8 mouse cellular contexts compared by ENCODE assay signal in genomic region chr2:134644301-134644912, GRCm38 (mm10). TPM values are rescaled to one million over a fixed set of nuclear protein-coding genes. Genes with fewer than 3 reads are reported as not detected.
DNase-seq lines count a peak whose midpoint lies in the region; ATAC-seq and TF ChIP-seq lines count a peak whose summit lies in the region.

No protein-coding gene starts in this region.

- TF ChIP-seq CTCF in hindbrain, postnatal 0 days (IDR thresholded peaks at IDR 0.05; ENCODE audit: low read depth): no peak

- H3ac ChIP-seq in myocyte (ENCODE audit: control insufficient read depth, insufficient read length): peak overlapping the region; percentile 27

- no peak for ATAC-seq in kidney, embryonic 15.5 days (replicated peaks; ENCODE audit: low FRiP score)
- ATAC-seq in embryonic facial prominence, embryonic 14.5 days (ENCODE audit: low read depth): no peak
- no peak for ATAC-seq in hindbrain, postnatal 0 days

- no peak overlapping the region for H3K9ac ChIP-seq in kidney, embryonic 15.5 days
- H3K9ac ChIP-seq in embryonic facial prominence, embryonic 14.5 days (ENCODE audit: low read depth, low read length): no peak overlapping the region
- no peak overlapping the region; the same call in 1 of the 2 replicates for H3K9ac ChIP-seq in hindbrain, postnatal 0 days (replicated peaks; ENCODE audit: low read length)

- H3K4me3 ChIP-seq in kidney, embryonic 15.5 days (replicated peaks): peak overlapping the region; percentile 72
- peak overlapping the region; percentile 66 for H3K4me3 ChIP-seq in embryonic facial prominence, embryonic 14.5 days (ENCODE audit: low read depth, low read length)
- peak overlapping the region; percentile 75 for H3K4me3 ChIP-seq in hindbrain, postnatal 0 days (ENCODE audit: low read length)
- H3K4me3 ChIP-seq in myocyte: peak overlapping the region; percentile 32

- H3K79me2 ChIP-seq in myocyte (ENCODE audit: control insufficient read depth, insufficient read depth): peaks cover 20% of the 10 kb centered on the region

- peaks cover 9% of the 10 kb centered on the region for H3K4me1 ChIP-seq in kidney, embryonic 15.5 days
- peaks cover 4% of the 10 kb centered on the region; the same call in 1 of the 2 replicates for H3K4me1 ChIP-seq in embryonic facial prominence, embryonic 14.5 days (ENCODE audit: control insufficient read depth, insufficient read depth, low read length)
- H3K4me1 ChIP-seq in hindbrain, postnatal 0 days (ENCODE audit: insufficient read depth, low read length): peaks cover 10% of the 10 kb centered on the region

- no peak for TF ChIP-seq POLR2A in myocyte (IDR thresholded peaks at IDR 0.05; ENCODE audit: insufficient read length, low read depth)

- H3K9me3 ChIP-seq in kidney, embryonic 15.5 days (replicated peaks): no peaks in the 10 kb centered on the region
- H3K9me3 ChIP-seq in embryonic facial prominence, embryonic 14.5 days (ENCODE audit: control insufficient read depth, low read length): no peaks in the 10 kb centered on the region
- H3K9me3 ChIP-seq in hindbrain, postnatal 0 days (ENCODE audit: low read length): no peaks in the 10 kb centered on the region

- H3K27ac ChIP-seq in kidney, embryonic 15.5 days: no peak overlapping the region
- no peak overlapping the region; the same call in 1 of the 2 replicates for H3K27ac ChIP-seq in embryonic facial prominence, embryonic 14.5 days (replicated peaks; ENCODE audit: low read depth, low read length)
- peak overlapping the region; percentile 100 for H3K27ac ChIP-seq in hindbrain, postnatal 0 days

- no peak for DNase-seq in kidney, adult 8-10 months
- DNase-seq in embryonic facial prominence, embryonic 14.5 days (ENCODE audit: low spot score): no peak
- no peak for DNase-seq in hindbrain, postnatal 0 days (ENCODE audit: low spot score)
- no peak for DNase-seq in urinary bladder, adult 18-20 months (ENCODE audit: low spot score in 2 of 2)
- DNase-seq in frontal cortex, postnatal 36 days (ENCODE audit: low spot score in 2 of 2): no peak
- no peak for DNase-seq in cerebellum, postnatal 4 days (ENCODE audit: low spot score in 2 of 2)

- WGBS in kidney, embryonic 15.5 days: 36% methylated on average over 6 of the region's 6 CpGs
- WGBS in embryonic facial prominence, embryonic 14.5 days: 27% methylated on average over 6 of the region's 6 CpGs
- 21% methylated on average over 6 of the region's 6 CpGs for WGBS in hindbrain, postnatal 0 days

- H3K36me3 ChIP-seq in kidney, embryonic 15.5 days: peaks cover 2% of the 10 kb centered on the region; the same call in 1 of the 2 replicates
- no peaks in the 10 kb centered on the region for H3K36me3 ChIP-seq in embryonic facial prominence, embryonic 14.5 days (ENCODE audit: control insufficient read depth, insufficient read depth, low read length)
- no peaks in the 10 kb centered on the region for H3K36me3 ChIP-seq in hindbrain, postnatal 0 days (ENCODE audit: insufficient read depth, low read length)
- peaks cover 4% of the 10 kb centered on the region for H3K36me3 ChIP-seq in myocyte (ENCODE audit: control insufficient read depth, insufficient read depth)

- H3K27me3 ChIP-seq in kidney, embryonic 15.5 days: no peaks in the 10 kb centered on the region
- H3K27me3 ChIP-seq in embryonic facial prominence, embryonic 14.5 days (replicated peaks; ENCODE audit: control insufficient read depth, insufficient read depth, low read length): no peaks in the 10 kb centered on the region
- H3K27me3 ChIP-seq in hindbrain, postnatal 0 days (ENCODE audit: insufficient read depth, low read length): no peaks in the 10 kb centered on the region
- H3K27me3 ChIP-seq in myocyte (ENCODE audit: control insufficient read depth, insufficient read depth, insufficient read length): no peaks in the 10 kb centered on the region

- peak overlapping the region; percentile 77 for H3K4me2 ChIP-seq in kidney, embryonic 15.5 days
- peak overlapping the region; percentile 56 for H3K4me2 ChIP-seq in embryonic facial prominence, embryonic 14.5 days (ENCODE audit: low read depth, low read length)
- peak overlapping the region; percentile 64 for H3K4me2 ChIP-seq in hindbrain, postnatal 0 days (ENCODE audit: low read depth, low read length)
- H3K4me2 ChIP-seq in myocyte (ENCODE audit: low read depth): peak overlapping the region; percentile 82

TF ChIP-seq in myocyte, 11 proteins besides CTCF, POLR2A, EP300 and RAD21:
- no peak for TF ChIP-seq E2F4 (IDR thresholded peaks at IDR 0.05; ENCODE audit: insufficient read depth)
- no peak for TF ChIP-seq REST (IDR thresholded peaks at IDR 0.05; ENCODE audit: insufficient read depth, insufficient read length)
- TF ChIP-seq USF1 (IDR thresholded peaks at IDR 0.05; ENCODE audit: low read depth): no peak

RNA-seq across cellular contexts. Expression of gene Tmx4, which starts 0.5 kb away (rescaled TPM):
- 20.9 and 21.0 TPM in 2 replicates for polyA plus RNA-seq in kidney, embryonic 15.5 days (2015; fragmentation: Nextera tagmentation; extraction: Ambion mirVana)
- polyA plus RNA-seq in embryonic facial prominence, embryonic 14.5 days (2014; fragmentation: Nextera tagmentation; extraction: Ambion mirVana): 22.0 and 22.4 TPM in 2 replicates
- total RNA-seq in hindbrain, postnatal 0 days (2014; rRNA removed): 116 and 123 TPM in 2 replicates
- 77.4 and 81.3 TPM in 2 replicates for polyA plus RNA-seq in hindbrain, postnatal 0 days (2015; fragmentation: Nextera tagmentation; extraction: Ambion mirVana)
- polyA plus RNA-seq in myocyte (2012; fragmentation: generic; extraction: Trizol): 9.5 TPM
